Mouse (Mus musculus): ENCODE results near the gene 1700001J03Rik.
"Not testable (repeated sequence)": the region's sequence is repeated elsewhere in the genome, so short reads cannot be mapped to it uniquely, and the experiment has no call there.

The 1700001J03Rik gene

GRCm38 (mm10) chr5:146185204-146185603 lies at the start of gene 1700001J03Rik:
Gene 1700001J03Rik (minus strand): TSS chr5:146185304.
- DNase-seq: not testable (repeated sequence)

- DNase-seq: no peak
Measured at GRCm38 (mm10) chr5:146234336-146234735, 49.2 kb upstream of the 1700001J03Rik start.

- DNase-seq: no peak
Measured at GRCm38 (mm10) chr5:146232816-146233215, 47.7 kb upstream of the 1700001J03Rik start.

DNA sequence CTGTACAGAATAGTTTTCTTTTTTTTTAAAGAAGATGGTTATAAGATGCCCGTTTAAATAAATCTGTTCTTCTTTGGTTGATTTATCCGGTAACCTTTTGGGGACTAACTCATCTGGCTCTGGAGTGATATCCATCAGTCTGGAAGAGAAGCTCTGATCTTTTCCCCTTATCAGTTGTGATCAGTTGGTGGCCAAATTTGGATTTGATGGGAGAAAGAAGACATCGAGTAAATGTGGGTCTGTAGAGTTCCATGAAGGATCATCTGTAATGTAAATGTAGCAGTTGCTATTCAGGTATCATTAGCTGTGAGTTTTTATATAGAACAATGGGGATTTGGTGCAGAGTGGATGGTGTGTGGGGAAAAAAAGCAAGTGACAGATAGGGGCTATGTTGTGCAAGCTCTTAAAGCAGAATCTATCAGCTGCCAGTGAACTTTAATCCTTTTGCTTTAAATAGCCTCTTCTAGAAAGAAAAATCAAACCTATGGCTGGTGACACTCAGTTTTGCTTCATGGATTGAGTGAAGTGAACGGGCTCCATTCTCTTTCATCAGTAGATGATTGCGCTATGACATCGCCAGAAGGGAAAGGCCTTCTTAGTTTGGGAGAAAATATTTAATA lies 47.1 kb upstream of the 1700001J03Rik start:
- DNase-seq: no peak

DNA sequence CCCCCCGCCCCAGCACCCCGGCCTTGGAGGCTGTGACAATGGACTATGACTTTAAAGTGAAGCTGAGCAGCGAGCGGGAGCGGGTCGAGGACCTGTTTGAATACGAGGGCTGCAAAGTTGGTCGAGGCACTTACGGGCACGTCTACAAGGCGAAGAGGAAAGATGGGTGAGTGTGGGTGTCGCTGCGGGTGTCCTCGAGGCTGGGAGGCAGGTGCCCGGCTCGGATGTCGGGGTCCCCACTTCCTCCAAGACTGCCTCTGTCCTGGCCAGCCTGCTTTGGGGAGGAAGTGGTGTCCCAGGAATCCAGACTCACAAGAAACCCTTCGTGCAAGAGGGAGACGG lies 46.5 kb upstream of the 1700001J03Rik start:
- peak; percentile 68 for DNase-seq

DNA sequence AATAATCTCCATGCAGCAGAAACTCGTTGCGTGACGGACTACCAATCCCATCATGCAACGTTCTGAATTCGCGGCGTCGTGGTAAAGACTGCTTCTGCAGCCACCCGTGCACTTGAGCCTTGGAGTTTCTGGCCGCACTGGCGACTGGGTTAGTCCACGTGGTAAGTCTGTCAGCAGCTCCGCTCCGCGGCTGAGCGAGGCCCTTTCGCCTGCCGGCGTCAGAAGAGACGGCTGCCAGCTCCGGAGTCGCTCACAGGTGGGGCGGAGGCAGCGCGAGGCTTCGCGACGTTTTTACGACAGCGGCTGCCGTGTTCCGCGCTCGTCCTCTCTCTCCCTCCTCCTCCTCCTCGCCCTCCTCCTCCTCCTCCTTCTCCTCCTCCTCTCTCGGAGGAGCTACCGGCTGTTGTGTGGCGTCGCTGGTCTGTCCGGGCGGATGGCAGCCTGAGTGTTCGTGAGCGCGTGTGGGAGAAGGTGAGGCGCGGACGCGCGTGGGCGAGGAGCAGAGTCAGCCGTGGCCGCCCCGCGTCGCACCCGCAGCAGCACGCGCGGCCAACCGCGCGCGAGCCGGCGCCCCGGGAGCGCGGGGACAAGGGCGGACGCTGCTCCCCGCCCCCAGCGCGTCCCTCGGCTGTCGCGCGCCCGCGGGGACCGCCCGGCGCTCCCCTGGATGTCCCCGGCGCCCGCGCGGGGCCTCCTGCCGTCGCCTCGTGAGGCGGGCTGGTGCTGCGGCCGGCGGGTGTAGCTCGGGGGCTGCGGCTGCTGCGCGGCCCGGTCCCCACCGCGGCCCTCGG lies 46.0 kb upstream of the 1700001J03Rik start, which contains the start of gene Cdk8:
Gene Cdk8, plus strand, starts transcription at position 367 of the 791 bp plus-strand sequence.
- peak; percentile 91 for DNase-seq

GRCm38 (mm10) chr5:146229869-146230650 lies 45.0 kb upstream of the 1700001J03Rik start:
- no peak for DNase-seq

DNA sequence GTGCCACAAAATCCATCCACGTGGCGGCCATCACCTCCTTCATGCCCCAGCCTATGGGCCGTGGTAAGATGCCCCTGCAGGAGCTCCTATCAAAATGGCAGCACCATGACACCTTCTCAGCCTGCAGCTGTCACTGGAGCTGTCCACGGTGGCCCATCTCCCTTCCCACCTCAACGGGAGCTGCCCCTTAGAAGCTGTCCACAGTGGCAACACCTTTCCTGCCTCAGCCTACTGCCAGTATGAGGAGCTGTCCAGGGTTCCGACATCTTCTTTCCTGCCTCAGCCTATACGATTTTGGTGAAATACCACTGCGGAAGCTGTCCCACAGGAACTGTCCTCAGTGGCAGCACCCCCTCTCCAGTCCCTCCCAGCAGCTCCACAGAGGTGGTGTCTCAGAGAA lies 42.4 kb upstream of the 1700001J03Rik start:
- DNase-seq: no peak

- DNase-seq: no peak
Measured at GRCm38 (mm10) chr5:146223786-146224185, 38.7 kb upstream of the 1700001J03Rik start.

DNA sequence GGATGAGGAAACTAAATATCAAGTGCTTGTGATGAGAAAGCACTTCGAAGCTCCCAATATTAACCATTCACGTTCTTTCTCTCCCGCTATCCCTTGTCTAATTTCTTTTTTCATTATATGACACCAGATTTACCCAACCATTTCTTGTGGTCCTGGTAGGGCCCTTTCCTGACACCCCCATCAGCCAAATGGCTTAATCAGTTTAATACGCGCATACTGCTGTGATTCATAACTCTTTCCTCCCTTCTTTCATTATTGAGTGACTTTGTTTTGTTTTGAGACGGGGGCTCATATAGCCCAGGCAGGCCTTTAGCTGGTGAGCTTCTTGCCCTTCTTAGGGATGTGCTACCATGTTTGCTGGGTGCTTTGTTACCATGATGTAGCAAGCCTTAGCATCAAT lies 36.6 kb upstream of the 1700001J03Rik start:
- no peak for DNase-seq

- peak; percentile 96 for DNase-seq
Measured at GRCm38 (mm10) chr5:146220879-146221714, 36.0 kb upstream of the 1700001J03Rik start, which contains the start of gene Rnf6. Gene Rnf6 (minus strand): TSS chr5:146221555.

DNA sequence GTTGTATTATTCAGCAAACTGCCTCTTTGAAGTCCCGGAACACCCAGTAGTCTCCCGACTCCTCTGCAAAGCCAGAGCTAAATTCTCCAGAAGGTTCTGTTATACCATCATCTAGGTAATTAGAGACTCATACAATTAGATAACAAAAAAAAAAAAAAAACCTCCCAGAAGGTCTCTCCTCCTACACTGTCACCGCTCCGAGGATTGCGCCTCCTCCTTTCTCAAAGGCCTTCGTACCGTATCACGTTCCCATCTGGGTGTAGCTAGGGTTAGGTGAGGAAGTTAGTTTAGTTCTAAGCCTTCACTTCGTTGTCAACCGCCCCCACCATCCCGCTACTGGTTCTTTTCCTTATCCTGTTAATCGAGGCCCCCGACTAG lies 35.4 kb upstream of the 1700001J03Rik start:
- no peak for DNase-seq

DNA sequence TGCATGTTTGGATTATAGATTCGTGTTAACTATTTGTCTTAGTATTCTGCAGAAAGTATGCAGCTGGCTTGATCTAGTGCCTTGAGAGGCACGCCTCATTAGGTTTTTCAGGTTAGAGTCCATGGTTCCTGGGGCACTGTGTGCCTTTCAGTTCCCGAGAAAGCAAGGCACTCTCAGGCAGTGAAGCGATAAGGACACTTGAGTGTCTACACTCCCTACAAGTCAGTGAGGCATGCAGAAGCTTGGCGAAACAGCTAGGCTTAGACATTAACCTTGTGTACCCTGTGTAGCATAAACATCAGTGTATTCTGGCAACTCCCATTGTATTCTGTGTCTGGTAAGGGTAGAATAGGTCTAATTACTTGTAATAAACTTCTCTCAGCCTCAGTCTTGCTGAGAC lies 20.4 kb upstream of the 1700001J03Rik start:
- DNase-seq: no peak

DNA sequence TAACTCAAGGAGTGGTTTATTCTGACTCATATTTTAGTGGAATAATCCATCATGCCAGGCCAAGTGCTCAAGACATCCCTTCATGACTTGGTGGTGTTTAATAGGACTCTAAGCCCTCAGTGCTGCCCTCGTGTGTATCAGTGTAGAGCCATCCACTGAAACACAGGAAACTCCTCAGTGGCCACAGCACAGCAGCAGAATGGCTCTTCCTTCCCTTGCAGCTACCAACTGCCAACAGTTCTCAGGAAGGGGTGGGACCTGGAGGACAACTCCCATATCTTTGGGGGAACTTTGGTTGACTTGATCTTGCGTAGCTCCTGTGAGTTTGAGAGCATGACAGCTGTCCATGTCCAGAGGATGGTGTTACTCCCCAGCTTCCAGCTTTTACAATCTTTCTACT lies 18.8 kb upstream of the 1700001J03Rik start:
- DNase-seq: no peak

DNA sequence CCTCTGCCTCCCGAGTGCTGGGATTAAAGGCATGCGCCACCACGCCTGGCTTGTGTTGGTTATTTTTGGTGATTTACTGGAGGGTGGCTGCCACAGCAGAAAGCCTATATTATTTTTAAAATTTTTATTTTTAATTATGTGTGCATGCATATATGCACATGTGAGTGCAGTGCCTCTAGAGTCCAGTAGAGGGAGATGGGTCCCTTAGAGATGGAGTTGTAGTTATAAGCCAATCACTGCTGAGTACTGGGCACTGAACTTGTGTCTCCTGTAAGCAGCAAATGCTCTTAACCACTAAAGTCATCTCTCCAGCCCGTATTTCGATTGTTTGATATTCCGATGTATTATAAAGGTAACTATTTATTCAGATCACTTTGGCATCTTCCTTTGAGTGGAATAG lies 15.5 kb upstream of the 1700001J03Rik start:
- no peak for DNase-seq

DNA sequence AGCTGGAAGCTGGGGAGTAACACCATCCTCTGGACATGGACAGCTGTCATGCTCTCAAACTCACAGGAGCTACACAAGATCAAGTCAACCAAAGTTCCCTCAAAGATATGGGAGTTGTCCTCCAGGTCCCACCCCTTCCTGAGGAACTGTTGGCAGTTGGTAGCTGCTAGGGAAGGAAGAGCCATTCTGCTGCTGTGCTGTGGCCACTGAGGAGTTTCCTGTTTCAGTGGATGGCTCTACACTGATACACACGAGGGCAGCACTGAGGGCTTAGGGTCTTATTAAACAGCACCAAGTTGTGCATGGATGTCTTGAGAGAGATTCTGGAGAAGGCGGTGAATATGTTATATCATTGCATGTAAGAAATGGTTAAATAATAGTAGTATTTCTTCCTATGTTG lies 14.4 kb upstream of the 1700001J03Rik start:
- DNase-seq: no peak

DNA sequence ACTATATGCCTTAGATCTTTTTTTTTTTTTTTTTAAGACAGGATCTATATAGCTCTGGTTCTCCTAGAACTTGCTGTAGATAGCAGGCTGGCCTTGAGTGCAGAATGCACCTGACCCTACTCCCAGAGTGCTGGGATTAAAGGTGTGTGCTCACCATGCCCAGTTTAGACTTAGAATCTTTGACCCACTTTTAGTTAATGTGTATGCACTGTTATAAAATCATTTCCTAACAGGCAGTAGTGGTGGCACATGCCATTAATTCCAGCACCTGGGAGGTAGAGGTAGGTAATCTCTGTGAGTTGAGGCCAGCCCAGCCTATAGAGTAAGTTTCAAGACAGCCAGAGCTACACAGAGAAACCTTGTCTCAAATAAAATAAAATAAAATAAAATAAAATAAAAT lies 14.0 kb upstream of the 1700001J03Rik start:
- no peak for DNase-seq

GRCm38 (mm10) chr5:146193360-146193759 lies 8.3 kb upstream of the 1700001J03Rik start:
- no peak for DNase-seq

- DNase-seq: no peak
Measured at GRCm38 (mm10) chr5:146190501-146191269, 5.6 kb upstream of the 1700001J03Rik start.

- no peak for DNase-seq
Measured at GRCm38 (mm10) chr5:146190093-146190492, 5.0 kb upstream of the 1700001J03Rik start.

DNA sequence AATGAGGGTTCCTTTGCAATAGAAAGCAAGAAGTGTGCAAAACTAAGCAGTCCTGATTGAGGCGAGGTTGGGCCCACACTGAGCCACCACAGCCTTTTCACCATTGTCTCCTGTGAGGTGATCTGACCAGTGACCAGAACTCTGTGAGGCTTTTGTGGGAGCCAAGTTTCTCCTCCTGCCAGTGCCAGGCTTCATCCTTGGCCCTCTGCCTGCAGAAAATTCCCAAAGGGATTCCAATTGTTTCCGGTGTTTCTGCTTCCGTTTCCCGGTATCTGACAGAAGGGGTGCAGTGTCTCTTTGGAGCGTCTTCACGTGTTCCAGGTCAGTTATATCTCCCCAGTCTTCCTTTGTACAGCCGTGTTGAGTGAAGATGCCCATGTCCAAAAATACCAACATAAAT lies 3.6 kb upstream of the 1700001J03Rik start:
- no peak for DNase-seq

DNA sequence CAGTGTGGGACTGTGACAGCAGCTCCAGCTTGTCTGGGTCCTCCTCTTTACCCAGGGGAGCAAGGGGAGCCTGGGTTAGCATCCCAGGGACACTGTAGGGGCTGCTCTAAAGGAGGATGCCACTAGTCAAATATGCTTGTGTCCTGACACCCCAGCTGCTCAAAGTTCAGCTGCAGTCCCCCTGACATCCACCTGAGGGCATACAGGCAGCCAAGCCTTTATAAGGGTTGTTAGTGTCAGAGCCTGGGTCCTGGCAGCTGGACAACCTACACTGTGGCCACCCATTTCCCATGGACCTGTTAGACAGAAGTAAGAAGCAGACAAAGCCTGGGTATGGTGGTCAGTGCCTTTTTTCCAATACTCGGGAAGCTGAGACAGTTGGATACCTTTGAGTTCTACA lies 3.0 kb upstream of the 1700001J03Rik start:
- no peak for DNase-seq

Data from thymus, postnatal 14 days (tissue).